Mouse (Mus musculus) limb, embryonic 14.5 days (tissue): ENCODE data around the gene Enox2. TPM values are rescaled to one million over a fixed set of nuclear protein-coding genes. Genes with fewer than 3 reads are reported as not detected.

ENCODE experiments used
- ATAC-seq: fragments of 200-750 bp; cut with Nextera tagmentation; 2 replicates; pipeline ENCODE4 v1.8.0; 2017; ENCODE audit warnings: low read depth, moderate number of reproducible peaks, moderate TSS enrichment; ENCODE audit not compliant: low FRiP score
- DNase-seq: peaks from one replicate; pipeline ENCODE4 v3.0.0-alpha.2; 2015; ENCODE audit warnings: low spot score
- H3K27ac ChIP-seq: fragments of 300-500 bp; sonication (generic); replicated peaks from 2 replicates; pipeline ENCODE4 v1.5.1; 2014; ENCODE audit warnings: low read depth, mild to moderate bottlenecking, low read length, moderate library complexity, mixed read lengths
- H3K27me3 ChIP-seq: fragments of 300-500 bp; sonication (generic); 2 replicates; pipeline ENCODE4 v1.6.1; 2014; ENCODE audit warnings: low read length, mixed read lengths; ENCODE audit not compliant: control insufficient read depth, insufficient read depth
- H3K36me3 ChIP-seq: fragments of 300-500 bp; sonication (generic); 2 replicates; pipeline ENCODE4 v1.6.1; 2014; ENCODE audit warnings: mild to moderate bottlenecking, low read length, moderate library complexity, mixed read lengths; ENCODE audit not compliant: control insufficient read depth, insufficient read depth
- H3K4me1 ChIP-seq: fragments of 300-500 bp; sonication (generic); 2 replicates; pipeline ENCODE4 v1.6.1; 2014; ENCODE audit warnings: antibody characterized with exemption, low read length, mixed read lengths; ENCODE audit not compliant: control insufficient read depth, insufficient read depth
- H3K4me2 ChIP-seq: fragments of 300-500 bp; sonication (generic); replicated peaks from 2 replicates; pipeline ENCODE4 v1.6.1; 2014; ENCODE audit warnings: low read depth, mild to moderate bottlenecking, low read length, moderate library complexity; ENCODE audit not compliant: severe bottlenecking
- H3K4me3 ChIP-seq: fragments of 300-500 bp; sonication (generic); replicated peaks from 2 replicates; pipeline ENCODE4 v1.5.1; 2014; ENCODE audit warnings: low read length
- H3K9ac ChIP-seq: fragments of 300-500 bp; sonication (generic); 2 replicates; pipeline ENCODE4 v1.6.1; 2014; ENCODE audit warnings: mild to moderate bottlenecking, low read depth, low read length, moderate library complexity; ENCODE audit not compliant: severe bottlenecking
- H3K9me3 ChIP-seq: fragments of 300-500 bp; sonication (generic); 2 replicates; pipeline ENCODE4 v1.6.1; 2016; ENCODE audit warnings: low read length; ENCODE audit not compliant: control insufficient read depth
- POLR2A ChIP-seq: fragments of 200-500 bp; IDR thresholded peaks from 2 replicates; pipeline ENCODE4 v1.8.0; 2012; ENCODE audit warnings: inconsistent platforms, mild to moderate bottlenecking, moderate library complexity, borderline replicate concordance; ENCODE audit not compliant: insufficient read depth, insufficient read length; ENCODE audit errors: extremely low read depth
- WGBS: fragments of 180-500 bp; shearing (Covaris S2); extraction: QIAGEN DNeasy Blood & Tissue Kit; methylation state at CpG from one replicate; pipeline ENCODE4 v1.1.7; 2014; 5-methylcytosine and 5-hydroxymethylcytosine counted together
- polyA plus RNA-seq, 2 experiments: library from polyadenylated mRNA; depleted of rRNA in 1 of 2; stranded (reverse) in 1 of 2; unstranded in 1 of 2; fragments of >200 nt; fragmentation: Nextera tagmentation in 1 of 2; extraction: Ambion mirVana in 1 of 2; gene quantifications; 2 replicates each; pipeline versions ENCODE4 v1.2.1 to v1.2.3; 2012 to 2014

Gene Enox2
- polyA plus RNA-seq, 2 experiments, result 6.3 to 7.3 TPM

- no peaks in the 10 kb centered on the region for H3K4me1 ChIP-seq
- TF ChIP-seq POLR2A, result no peak
- no peak overlapping the region for H3K4me2 ChIP-seq
- no peak for DNase-seq
- ATAC-seq, result no peak
- no peaks in the 10 kb centered on the region for H3K36me3 ChIP-seq
- no peaks in the 10 kb centered on the region for H3K9me3 ChIP-seq
- H3K9ac ChIP-seq, result no peak overlapping the region
- H3K4me3 ChIP-seq, result no peak overlapping the region
- 83% methylated on average over 1 of the region's 1 CpGs for WGBS
- H3K27me3 ChIP-seq, result no peaks in the 10 kb centered on the region
- no peak overlapping the region for H3K27ac ChIP-seq
Measured at GRCm38 (mm10) chrX:49002892-49003291, 285.2 kb downstream of the Enox2 start.

- ATAC-seq (no peak), DNase-seq (no peak)
- no peak overlapping the region for H3K4me3 ChIP-seq
- no peaks in the 10 kb centered on the region for H3K9me3 ChIP-seq
- no peak for TF ChIP-seq POLR2A
- no peak overlapping the region for H3K27ac ChIP-seq
- H3K9ac ChIP-seq, result no peak overlapping the region
- no peak overlapping the region for H3K4me2 ChIP-seq
- 64% methylated on average over 5 of the region's 5 CpGs for WGBS
- no peaks in the 10 kb centered on the region for H3K4me1 ChIP-seq
- no peaks in the 10 kb centered on the region for H3K27me3 ChIP-seq
- no peaks in the 10 kb centered on the region for H3K36me3 ChIP-seq
Measured at GRCm38 (mm10) chrX:48985653-48986052, 302.4 kb downstream of the Enox2 start.

GRCm38 (mm10) chrX:48984451-48984850 lies 303.6 kb downstream of the Enox2 start:
- no peaks in the 10 kb centered on the region for H3K4me1 ChIP-seq
- no peak overlapping the region for H3K27ac ChIP-seq
- H3K4me2 ChIP-seq, result no peak overlapping the region
- no peaks in the 10 kb centered on the region for H3K36me3 ChIP-seq
- no peaks in the 10 kb centered on the region for H3K9me3 ChIP-seq
- no peak overlapping the region for H3K4me3 ChIP-seq
- WGBS, result 76% methylated on average over 2 of the region's 2 CpGs
- no peak for ATAC-seq
- no peak overlapping the region for H3K9ac ChIP-seq
- no peaks in the 10 kb centered on the region for H3K27me3 ChIP-seq
- TF ChIP-seq POLR2A, result no peak
- DNase-seq, result no peak

Other genes starting within 250 kb of the Enox2 start
- 7.2 and 10.6 TPM in 2 replicates for gene Arhgap36, start 175.7 kb upstream of the Enox2 start, polyA plus RNA-seq (2012; rRNA removed)
- 10.0 and 17.1 TPM in 2 replicates for gene Arhgap36, start 175.7 kb upstream of the Enox2 start, polyA plus RNA-seq (2014; fragmentation: Nextera tagmentation; extraction: Ambion mirVana)